Mouse (Mus musculus): Measurements from ENCODE around the gene Mllt3. TPM values are rescaled to one million over a fixed set of nuclear protein-coding genes. Genes with fewer than 3 reads are reported as not detected.

The Mllt3 gene
- total RNA-seq, 2 experiments from 2014 or later = 46.7 to 49.5 TPM

- DNase-seq (ENCODE audit: low spot score in 2 of 2) = peak in 1 of 2 experiments; percentile 45
Observed at GRCm38 (mm10) chr4:87883225-87883875, 149.8 kb downstream of the Mllt3 start.

GRCm38 (mm10) chr4:87881995-87882394, 151.2 kb downstream of the Mllt3 start:
- no peak for DNase-seq (ENCODE audit: low spot score in 2 of 2)

GRCm38 (mm10) chr4:87881583-87881982, 151.6 kb downstream of the Mllt3 start:
- no peak for DNase-seq (ENCODE audit: low spot score in 2 of 2)

- DNase-seq (ENCODE audit: low spot score in 2 of 2) = no peak
Observed at GRCm38 (mm10) chr4:87880297-87880696, 152.9 kb downstream of the Mllt3 start.

- no peak for DNase-seq (ENCODE audit: low spot score in 2 of 2)
Observed at GRCm38 (mm10) chr4:87878701-87879100, 154.5 kb downstream of the Mllt3 start.

- DNase-seq (ENCODE audit: low spot score in 2 of 2) = no peak
Observed at GRCm38 (mm10) chr4:87870563-87870962, 162.6 kb downstream of the Mllt3 start.

- no peak for DNase-seq (ENCODE audit: low spot score in 2 of 2)
Observed at GRCm38 (mm10) chr4:87866564-87866963, 166.6 kb downstream of the Mllt3 start.

- DNase-seq (ENCODE audit: low spot score in 2 of 2) = no peak
Observed at GRCm38 (mm10) chr4:87865848-87866247, 167.3 kb downstream of the Mllt3 start.

GRCm38 (mm10) chr4:87865041-87865440, 168.1 kb downstream of the Mllt3 start:
- no peak for DNase-seq (ENCODE audit: low spot score in 2 of 2)

- DNase-seq (ENCODE audit: low spot score in 2 of 2) = no peak
Observed at GRCm38 (mm10) chr4:87863212-87863611, 170.0 kb downstream of the Mllt3 start.

GRCm38 (mm10) chr4:87860723-87861122, 172.4 kb downstream of the Mllt3 start:
- DNase-seq (ENCODE audit: low spot score in 2 of 2) = no peak

GRCm38 (mm10) chr4:87859148-87859547, 174.0 kb downstream of the Mllt3 start:
- no peak for DNase-seq (ENCODE audit: low spot score in 2 of 2)

- no peak for DNase-seq (ENCODE audit: low spot score in 2 of 2)
Observed at GRCm38 (mm10) chr4:87857982-87858381, 175.2 kb downstream of the Mllt3 start.

GRCm38 (mm10) chr4:87852461-87852860, 180.7 kb downstream of the Mllt3 start:
- DNase-seq (ENCODE audit: low spot score in 2 of 2) = no peak

- no peak for DNase-seq (ENCODE audit: low spot score in 2 of 2)
Observed at GRCm38 (mm10) chr4:87850051-87850450, 183.1 kb downstream of the Mllt3 start.

GRCm38 (mm10) chr4:87844668-87845210, 188.4 kb downstream of the Mllt3 start:
- no peak for DNase-seq (ENCODE audit: low spot score in 2 of 2)

GRCm38 (mm10) chr4:87840210-87840910, 192.8 kb downstream of the Mllt3 start:
- no peak for DNase-seq (ENCODE audit: low spot score in 2 of 2)

GRCm38 (mm10) chr4:87838716-87839115, 194.4 kb downstream of the Mllt3 start:
- no peak for DNase-seq (ENCODE audit: low spot score in 2 of 2)

- no peak for DNase-seq (ENCODE audit: low spot score in 2 of 2)
Observed at GRCm38 (mm10) chr4:87837471-87838361, 195.4 kb downstream of the Mllt3 start.

- DNase-seq (ENCODE audit: low spot score in 2 of 2) = no peak
Observed at GRCm38 (mm10) chr4:87836257-87836656, 196.9 kb downstream of the Mllt3 start.

GRCm38 (mm10) chr4:87835191-87835590, 198.0 kb downstream of the Mllt3 start:
- DNase-seq (ENCODE audit: low spot score in 2 of 2) = no peak

- no peak for DNase-seq (ENCODE audit: low spot score in 2 of 2)
Observed at GRCm38 (mm10) chr4:87834310-87834709, 198.9 kb downstream of the Mllt3 start.

Measured in layer of hippocampus, postnatal 10 days (tissue).